Mouse (Mus musculus) erythroblast, adult 5-6 weeks (primary cell): ENCODE data around the gene Rgs17. TPM values are rescaled to one million over a fixed set of nuclear protein-coding genes. Genes with fewer than 3 reads are reported as not detected.
"Not testable (repeated sequence)": the region's sequence is repeated elsewhere in the genome, so short reads cannot be mapped to it uniquely, and the experiment has no call there.

ENCODE experiments used
- ATAC-seq: replicated peaks from 2 replicates; pipeline ENCODE4 v1.8.0; 2016; ENCODE audit warnings: moderate number of reproducible peaks, mild to moderate bottlenecking, moderate TSS enrichment, inconsistent platforms; ENCODE audit not compliant: poor library complexity, low FRiP score, severe bottlenecking
- total RNA-seq, 2 experiments: library from RNA; stranded (forward) in 1 of 2; stranded (reverse) in 1 of 2; fragments of 150-400 nt in 1 of 2; fragments of 200-764, 138-1000 nt in 1 of 2; gene quantifications; 2 replicates each; pipeline versions ENCODE4 v1.2.3 to v1.2.4; 2015 to 2017; ENCODE audit warnings: low replicate concordance in 2 of 2

The Rgs17 gene
- total RNA-seq (2015; ENCODE audit: low replicate concordance) = not detected in 2 replicates
- 0.09 TPM in 1 of 2 replicates, not detected in the other for total RNA-seq (2017; ENCODE audit: low replicate concordance)

- no peak for ATAC-seq
Observed at GRCm38 (mm10) chr10:5922294-5922828, at the start of gene Rgs17. Gene Rgs17, minus strand, starts transcription at chr10:5922400.

DNA sequence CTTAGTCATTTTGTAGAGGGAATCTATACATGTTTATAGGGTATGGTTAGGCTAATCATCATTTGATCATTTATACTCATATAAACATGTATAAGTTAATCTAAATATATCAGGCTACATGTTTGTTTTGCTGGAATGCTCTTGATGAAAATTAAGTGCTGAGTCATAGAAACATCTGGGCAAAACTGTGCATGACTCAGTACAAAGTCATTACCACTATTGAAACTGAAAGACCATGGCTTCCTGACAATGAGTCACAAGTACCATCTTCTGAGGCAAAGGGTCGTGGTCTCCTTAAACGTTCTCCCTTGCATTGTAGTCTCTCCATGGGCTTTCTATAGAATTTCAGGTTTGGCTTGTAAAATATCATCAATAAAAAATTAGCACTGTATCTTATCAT is 45.5 kb upstream of the Rgs17 start:
- ATAC-seq = no peak

DNA sequence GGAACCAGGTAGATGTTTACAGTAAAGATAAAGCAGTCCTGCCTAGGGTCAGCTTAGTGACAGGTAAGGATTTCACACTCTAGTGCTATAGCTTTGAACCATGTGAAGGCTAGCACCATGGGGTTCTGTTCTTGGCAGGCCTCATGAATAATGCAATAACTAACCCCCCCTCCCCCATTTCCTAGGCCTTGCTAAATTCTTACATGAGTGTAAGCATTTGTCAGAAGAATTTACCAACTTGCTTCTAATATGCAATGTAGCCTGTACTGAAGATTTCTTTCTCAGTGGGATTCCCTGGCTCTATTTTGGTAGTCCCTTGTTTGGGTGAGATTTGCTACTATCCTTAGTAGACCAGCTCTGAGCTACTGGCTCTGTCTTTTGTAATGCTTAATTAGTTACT is 31.6 kb upstream of the Rgs17 start:
- ATAC-seq = not testable (repeated sequence)

GRCm38 (mm10) chr10:5924261-5924660 is 2.1 kb upstream of the Rgs17 start:
- no peak for ATAC-seq

- ATAC-seq = no peak
Observed at GRCm38 (mm10) chr10:5923096-5923495, 896 bp upstream of the Rgs17 start.

DNA sequence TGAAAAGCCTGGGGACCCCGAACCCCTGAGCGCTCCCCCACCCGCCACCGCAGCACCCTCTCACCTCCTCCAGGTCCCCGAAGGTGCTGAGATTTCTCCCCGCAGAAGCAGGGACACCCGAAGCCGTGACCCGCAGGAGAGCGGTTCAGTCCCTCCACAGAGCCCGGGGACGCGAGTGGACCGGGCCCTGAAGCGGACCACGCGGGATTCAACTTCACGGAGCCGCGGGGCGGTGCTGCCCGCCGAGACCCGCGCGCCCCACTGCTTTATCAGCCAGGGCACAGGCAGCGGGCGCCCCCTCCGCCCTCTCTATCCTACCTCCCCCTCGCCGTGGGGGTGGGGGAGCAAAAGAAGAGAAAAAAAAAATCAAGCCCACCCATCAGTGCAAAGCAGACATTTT is 429 bp downstream of the Rgs17 start:
- no peak for ATAC-seq

GRCm38 (mm10) chr10:5921031-5921551 is 1.1 kb downstream of the Rgs17 start:
- no peak for ATAC-seq

GRCm38 (mm10) chr10:5904399-5904798 is 17.8 kb downstream of the Rgs17 start:
- ATAC-seq = no peak

DNA sequence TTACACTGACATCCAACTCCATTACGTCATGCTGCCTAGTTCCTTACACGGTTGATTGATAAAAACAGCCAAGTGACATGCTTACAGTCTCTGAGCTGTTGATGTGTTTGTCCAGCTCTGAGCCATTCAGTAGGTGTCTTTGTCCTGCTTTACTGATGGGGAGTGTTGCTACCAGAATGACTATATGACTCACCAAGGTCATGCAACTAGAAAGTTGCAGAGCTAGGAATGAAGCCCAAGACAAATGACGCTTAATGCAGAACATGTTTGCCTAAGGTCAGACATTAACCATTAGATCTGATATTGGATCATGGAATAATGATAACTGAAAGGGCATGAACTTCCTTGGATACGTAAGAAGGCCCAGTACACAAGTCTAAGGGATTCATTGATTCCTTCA is 20.4 kb downstream of the Rgs17 start:
- ATAC-seq = no peak

GRCm38 (mm10) chr10:5900731-5901130 is 21.5 kb downstream of the Rgs17 start:
- ATAC-seq = no peak

- no peak for ATAC-seq
Observed at GRCm38 (mm10) chr10:5877106-5877505, 45.1 kb downstream of the Rgs17 start.

GRCm38 (mm10) chr10:5871081-5871480 is 51.1 kb downstream of the Rgs17 start:
- ATAC-seq = no peak

- no peak for ATAC-seq
Observed at GRCm38 (mm10) chr10:5867981-5868552, 54.1 kb downstream of the Rgs17 start.

DNA sequence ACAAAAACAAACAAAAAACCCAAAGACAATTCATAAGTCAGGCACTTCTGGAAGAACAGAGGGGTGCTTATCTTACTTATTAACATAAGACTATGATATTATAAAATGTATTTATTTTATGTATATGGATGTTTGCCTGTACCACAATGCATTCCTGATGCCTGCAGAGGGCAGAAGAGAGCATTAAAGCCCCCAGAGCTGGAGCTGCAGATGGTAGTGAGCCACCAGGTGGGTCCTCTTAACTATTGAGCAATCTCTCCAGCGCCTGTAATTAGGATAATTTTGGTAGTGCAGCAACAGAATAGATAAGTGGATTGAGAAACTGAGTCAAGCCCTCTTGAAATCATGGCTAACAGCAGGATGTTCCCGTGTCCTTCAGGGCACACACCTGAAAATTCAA is 56.2 kb downstream of the Rgs17 start:
- no peak for ATAC-seq

DNA sequence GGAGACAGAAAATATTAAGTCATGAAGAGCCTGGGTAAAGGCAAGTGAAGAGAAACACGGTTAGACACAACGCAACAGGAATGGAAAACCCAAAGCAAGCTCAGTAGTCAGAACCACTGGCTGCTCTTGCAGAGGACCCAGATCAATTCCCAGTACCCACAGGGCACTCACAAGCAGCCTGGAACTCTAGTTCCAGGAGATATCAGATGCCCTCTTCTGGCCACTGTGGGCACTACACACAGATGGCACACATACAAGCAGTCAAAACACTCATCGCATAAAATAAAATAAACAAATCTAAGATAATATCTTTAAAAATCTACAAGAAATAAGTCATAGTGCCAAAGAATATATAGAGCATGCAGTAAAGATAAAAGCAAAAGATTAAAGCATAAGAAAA is 59.5 kb downstream of the Rgs17 start:
- ATAC-seq = no peak

DNA sequence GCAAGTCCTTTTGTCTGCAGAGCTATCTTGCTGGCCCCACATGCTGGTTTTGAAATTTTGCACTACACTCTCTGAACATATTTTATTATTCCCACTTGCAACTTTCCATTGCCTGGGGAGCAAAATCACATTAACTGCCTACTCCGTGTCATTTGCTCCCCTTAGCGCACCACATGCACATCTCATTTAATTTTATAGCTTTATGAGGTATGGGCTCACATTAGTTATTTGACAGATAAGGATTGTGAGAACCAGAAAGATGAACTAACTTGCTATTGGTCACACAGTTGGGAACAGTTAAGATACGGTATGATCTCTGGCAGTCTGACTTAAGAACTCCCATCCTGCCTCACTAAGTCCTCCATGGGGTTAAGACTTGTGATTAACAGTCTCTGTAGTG is 61.4 kb downstream of the Rgs17 start:
- no peak for ATAC-seq

GRCm38 (mm10) chr10:5859729-5860128 is 62.5 kb downstream of the Rgs17 start:
- peak; percentile 82 for ATAC-seq

GRCm38 (mm10) chr10:5857996-5858549 is 64.1 kb downstream of the Rgs17 start:
- no peak for ATAC-seq

DNA sequence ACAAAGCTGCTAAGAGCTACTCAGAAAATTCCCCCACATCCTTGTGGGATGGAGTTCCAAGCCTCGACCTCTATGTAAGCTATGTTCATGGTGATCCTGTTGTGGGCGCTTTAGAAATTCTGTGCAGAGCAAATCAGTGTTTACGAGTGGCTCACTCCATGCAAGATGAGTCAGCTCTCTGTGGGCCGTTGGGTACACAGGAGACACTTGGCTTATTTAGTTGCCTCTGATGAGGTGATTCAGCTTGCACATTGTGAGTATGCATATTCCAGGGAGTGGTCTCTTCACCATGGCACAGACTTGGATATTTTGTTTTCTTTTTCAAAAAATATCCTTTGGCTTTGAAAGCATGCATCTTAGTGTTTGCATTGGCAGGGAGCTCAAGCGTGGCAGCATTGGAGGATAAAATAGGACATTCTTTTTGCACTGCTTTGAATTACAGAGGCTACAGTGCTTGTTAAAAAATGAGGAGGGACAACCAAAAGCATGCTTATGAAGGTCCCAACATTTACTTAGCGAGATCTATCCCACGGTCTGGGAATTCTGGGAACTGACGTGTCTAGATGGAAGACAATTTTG is 68.8 kb downstream of the Rgs17 start:
- ATAC-seq = no peak

DNA sequence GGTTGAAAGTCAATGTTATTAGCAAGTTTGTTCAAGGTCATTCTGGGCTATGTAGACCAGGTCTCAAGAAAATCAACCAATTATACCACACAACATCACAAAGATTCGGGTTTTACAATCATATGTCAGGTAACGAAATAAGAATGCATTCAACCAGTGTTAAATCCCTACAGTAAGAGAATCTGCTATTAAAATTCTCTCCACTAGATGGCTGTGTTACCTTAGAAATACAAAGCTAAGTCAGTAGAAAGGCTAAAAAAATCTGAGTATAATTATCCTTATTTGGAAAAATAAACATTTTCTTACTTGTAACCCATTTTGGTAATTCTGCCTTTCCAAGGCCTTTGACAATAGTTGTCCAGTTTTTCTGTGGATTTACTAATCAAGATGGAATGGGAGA is 75.3 kb downstream of the Rgs17 start:
- no peak for ATAC-seq

DNA sequence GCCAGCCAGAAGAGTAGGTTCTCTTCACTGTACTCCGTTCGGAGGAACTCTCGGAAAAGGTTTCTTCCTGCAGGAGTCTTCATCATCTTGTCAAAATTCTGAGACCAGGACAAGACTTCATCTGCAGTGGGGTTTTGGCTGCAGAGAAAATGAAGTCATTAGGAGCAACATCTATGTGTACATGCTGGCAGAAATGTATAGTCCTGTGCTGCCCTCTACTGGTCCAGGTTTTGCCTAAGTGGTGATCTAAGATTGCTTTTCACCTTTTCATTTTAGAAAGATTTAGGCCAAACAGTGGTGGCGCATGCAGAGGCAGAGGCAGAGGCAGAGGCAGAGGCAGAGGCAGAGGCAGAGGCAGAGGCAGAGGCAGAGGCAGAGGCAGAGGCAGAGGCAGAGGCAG is 80.8 kb downstream of the Rgs17 start:
- ATAC-seq = peak; percentile 75
